Mouse (Mus musculus) ES-Bruce4 (cell line): ENCODE measurements around the gene Mterf4.
A peak's percentile ranks its signal among the peaks of the same experiment; 100 is the strongest.

Source experiments
- CTCF ChIP-seq: IDR thresholded peaks from one replicate; pipeline ENCODE4 v1.8.1; 2011; ENCODE audit warnings: low read depth, low read length
- POLR2A ChIP-seq: IDR thresholded peaks from one replicate; pipeline ENCODE4 v1.8.1; 2011; ENCODE audit warnings: low read length; ENCODE audit not compliant: insufficient read depth

- TF ChIP-seq POLR2A (peak; percentile 26), CTCF (no peak)
Measured at GRCm38 (mm10) chr1:93343504-93344047, 37.9 kb upstream of the Mterf4 start.
